Mouse (Mus musculus) heart, embryonic 15.5 days (tissue): ENCODE results near the gene Epha1. TPM values are rescaled to one million over a fixed set of nuclear protein-coding genes. Genes with fewer than 3 reads are reported as not detected.
A peak's percentile ranks its signal among the peaks of the same experiment; 100 is the strongest.

Experiments
- ATAC-seq: fragments of 200-750 bp; cut with Nextera tagmentation; replicated peaks from 2 replicates; pipeline ENCODE4 v1.8.0; 2017; ENCODE audit warnings: low read depth, moderate TSS enrichment; ENCODE audit not compliant: insufficient number of reproducible peaks, insufficient read depth, low FRiP score
- H3K27ac ChIP-seq: fragments of 300-500 bp; sonication (generic); 2 replicates; pipeline ENCODE4 v1.5.1; 2015; ENCODE audit warnings: mild to moderate bottlenecking, inconsistent platforms
- H3K27me3 ChIP-seq: fragments of 300-500 bp; sonication (generic); 2 replicates; pipeline ENCODE4 v1.6.1; 2015; ENCODE audit warnings: inconsistent platforms
- H3K36me3 ChIP-seq: fragments of 300-500 bp; sonication (generic); 2 replicates; pipeline ENCODE4 v1.6.1; 2015; ENCODE audit warnings: mild to moderate bottlenecking, inconsistent platforms
- H3K4me1 ChIP-seq: fragments of 300-500 bp; sonication (generic); replicated peaks from 2 replicates; pipeline ENCODE4 v1.6.1; 2015; ENCODE audit warnings: inconsistent platforms
- H3K4me2 ChIP-seq: fragments of 300-500 bp; sonication (generic); 2 replicates; pipeline ENCODE4 v1.6.1; 2015; ENCODE audit warnings: inconsistent platforms, mild to moderate bottlenecking, moderate library complexity
- H3K4me3 ChIP-seq: fragments of 300-500 bp; sonication (generic); 2 replicates; pipeline ENCODE4 v1.5.1; 2015; ENCODE audit warnings: mild to moderate bottlenecking, inconsistent platforms
- H3K9ac ChIP-seq: fragments of 300-500 bp; sonication (generic); 2 replicates; pipeline ENCODE4 v1.6.1; 2015; ENCODE audit warnings: mild to moderate bottlenecking, inconsistent platforms
- H3K9me3 ChIP-seq: fragments of 300-500 bp; sonication (generic); replicated peaks from 2 replicates; pipeline ENCODE4 v1.6.1; 2016; ENCODE audit warnings: inconsistent platforms
- WGBS: fragments of 180-500 bp; shearing (Covaris S2); methylation state at CpG from one replicate; pipeline ENCODE4 v1.1.7; 2015; ENCODE audit warnings: mixed read lengths; 5-methylcytosine and 5-hydroxymethylcytosine counted together
- polyA plus RNA-seq: library from polyadenylated mRNA; unstranded; fragments of >200 nt; fragmentation: Nextera tagmentation; extraction: Ambion mirVana; gene quantifications from 2 replicates; pipeline ENCODE4 v1.2.1, GENCODE M21; 2015

Epha1 gene
- polyA plus RNA-seq, 1 experiment from 2014 or later, result 2.2 TPM

DNA sequence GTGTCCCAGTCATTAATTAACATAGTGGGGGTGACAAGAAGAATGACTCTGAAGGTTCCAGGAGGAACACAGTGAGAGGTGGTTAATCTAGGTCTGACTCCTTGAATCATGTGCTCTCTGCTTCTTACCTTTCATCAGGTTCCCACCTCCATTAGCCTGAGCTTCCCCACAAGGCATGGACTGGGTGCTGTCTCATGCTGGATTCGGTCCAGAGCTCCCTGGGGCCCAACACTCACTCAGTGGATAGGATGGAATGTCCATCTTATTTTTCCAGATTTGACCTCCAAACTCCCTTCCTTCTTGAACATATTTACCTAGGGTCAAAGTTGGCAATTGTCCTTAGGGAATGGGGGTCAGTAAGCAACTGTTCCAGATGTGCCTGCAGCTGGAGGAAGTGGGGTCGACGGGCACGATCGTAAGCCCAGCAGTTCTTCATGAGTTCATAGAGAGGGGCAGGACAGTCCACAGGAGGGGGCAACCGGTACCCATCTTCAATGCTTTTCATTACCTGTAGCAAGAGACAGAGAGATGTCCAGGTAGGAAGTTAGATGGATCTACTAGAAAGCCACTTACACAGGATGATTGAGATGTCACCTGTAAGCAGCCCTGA is 12.7 kb downstream of the Epha1 start:
- Histone ChIP-seq H3K4me1 (peaks cover 72% of the 10 kb centered on the region), H3K4me2 (no peak overlapping the region), H3K9me3 (no peaks in the 10 kb centered on the region), H3K9ac (no peak overlapping the region), H3K27me3 (no peaks in the 10 kb centered on the region), H3K27ac (peak overlapping the region; percentile 79), H3K4me3 (no peak overlapping the region), H3K36me3 (peaks cover 56% of the 10 kb centered on the region)
- 87% methylated on average over 6 of the region's 6 CpGs for WGBS
- no peak for ATAC-seq

DNA sequence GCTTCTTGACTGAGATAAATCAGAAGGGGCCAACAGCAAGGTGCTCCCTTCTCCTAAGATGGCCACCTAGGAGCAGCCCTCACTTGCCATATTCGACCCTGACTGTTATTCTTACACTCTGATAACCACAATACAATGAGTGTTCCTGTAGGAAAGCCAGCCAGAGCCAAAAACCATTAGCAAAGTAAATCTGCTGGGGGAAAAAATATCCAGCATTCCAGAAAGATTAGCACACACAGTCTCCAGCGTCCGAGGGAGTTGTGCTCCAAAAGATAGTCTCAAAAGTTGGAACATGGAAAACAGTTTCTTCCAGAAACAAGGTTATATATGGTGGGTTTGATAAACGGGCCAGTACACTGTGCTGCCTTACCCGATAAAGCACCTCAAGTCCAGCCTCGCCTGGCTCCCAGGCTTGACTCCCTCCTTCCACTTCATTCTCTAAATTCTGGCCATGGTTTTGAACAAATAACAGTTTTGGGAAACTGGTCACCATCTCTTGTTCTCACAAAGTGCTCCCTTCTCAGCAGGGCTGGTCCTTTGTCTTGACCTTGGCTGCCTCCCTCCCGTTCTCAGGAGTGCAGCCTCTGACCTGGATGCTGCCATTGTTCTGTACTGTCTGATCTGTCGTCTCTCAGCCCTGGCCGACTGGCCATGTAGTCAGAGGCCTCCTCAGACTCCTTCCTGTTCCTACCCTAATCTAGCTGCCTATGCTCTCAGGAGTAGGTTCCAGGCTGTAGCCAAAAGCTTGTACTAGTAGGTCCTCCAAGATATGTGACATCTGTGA is 13.5 kb downstream of the Epha1 start:
- Histone ChIP-seq H3K27me3 (no peaks in the 10 kb centered on the region), H3K4me1 (peaks cover 80% of the 10 kb centered on the region), H3K4me2 (no peak overlapping the region), H3K9me3 (no peaks in the 10 kb centered on the region), H3K27ac (peak overlapping the region; percentile 79), H3K9ac (no peak overlapping the region), H3K36me3 (peaks cover 64% of the 10 kb centered on the region), H3K4me3 (no peak overlapping the region)
- peak; percentile 23 for ATAC-seq
- 36% methylated on average over 9 of the region's 9 CpGs for WGBS

DNA sequence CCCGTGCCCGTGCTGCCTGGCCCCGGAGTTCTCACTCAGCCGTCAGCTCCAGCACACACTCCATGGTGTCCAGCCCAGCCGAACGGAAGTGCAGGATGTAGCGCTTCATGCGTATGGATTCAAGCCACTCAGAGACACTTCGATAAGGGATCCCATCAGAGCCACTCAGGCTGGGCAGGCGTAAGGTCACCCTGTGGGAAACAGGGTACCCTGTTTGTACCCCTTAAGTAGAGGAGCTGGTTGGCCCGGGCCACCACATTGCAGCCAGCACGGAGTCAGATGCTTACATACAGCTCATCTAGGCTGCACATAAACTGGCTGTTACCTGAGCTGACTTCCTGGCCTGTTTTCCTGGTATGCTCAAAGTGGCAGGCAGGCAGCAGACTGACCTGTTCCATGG is 14.2 kb downstream of the Epha1 start:
- Histone ChIP-seq H3K9me3 (no peaks in the 10 kb centered on the region), H3K27me3 (no peaks in the 10 kb centered on the region), H3K9ac (no peak overlapping the region), H3K27ac (peak overlapping the region; percentile 79), H3K36me3 (peaks cover 65% of the 10 kb centered on the region), H3K4me1 (peaks cover 86% of the 10 kb centered on the region), H3K4me2 (no peak overlapping the region), H3K4me3 (no peak overlapping the region)
- WGBS, result 65% methylated on average over 12 of the region's 12 CpGs
- ATAC-seq, result 0 out of 2 replicates have a peak, but pooled peaks have one; percentile 6

- Histone ChIP-seq H3K27me3 (no peaks in the 10 kb centered on the region), H3K27ac (peak overlapping the region; percentile 43), H3K36me3 (peaks cover 71% of the 10 kb centered on the region), H3K9ac (no peak overlapping the region), H3K4me3 (no peak overlapping the region), H3K9me3 (no peaks in the 10 kb centered on the region), H3K4me1 (peaks cover 91% of the 10 kb centered on the region), H3K4me2 (no peak overlapping the region)
- WGBS, result 48% methylated on average over 6 of the region's 6 CpGs
- no peak for ATAC-seq
Observed at GRCm38 (mm10) chr6:42357901-42358300, 15.2 kb downstream of the Epha1 start.

- Histone ChIP-seq H3K36me3 (peaks cover 76% of the 10 kb centered on the region), H3K4me1 (peaks cover 91% of the 10 kb centered on the region), H3K27ac (peak overlapping the region; percentile 43; the same call in 1 of the 2 replicates), H3K9ac (no peak overlapping the region), H3K4me2 (no peak overlapping the region), H3K27me3 (no peaks in the 10 kb centered on the region), H3K4me3 (no peak overlapping the region), H3K9me3 (no peaks in the 10 kb centered on the region)
- WGBS, result 89% methylated on average over 5 of the region's 5 CpGs
- no peak for ATAC-seq
Observed at GRCm38 (mm10) chr6:42356913-42357312, 16.2 kb downstream of the Epha1 start.

GRCm38 (mm10) chr6:42355794-42356600 is 17.1 kb downstream of the Epha1 start:
- WGBS, result 90% methylated on average over 13 of the region's 13 CpGs
- Histone ChIP-seq H3K27ac (no peak overlapping the region; the same call in none of the 2 replicates), H3K4me3 (no peak overlapping the region), H3K4me1 (peaks cover 95% of the 10 kb centered on the region), H3K4me2 (no peak overlapping the region), H3K36me3 (peaks cover 73% of the 10 kb centered on the region), H3K9me3 (no peaks in the 10 kb centered on the region), H3K9ac (no peak overlapping the region), H3K27me3 (no peaks in the 10 kb centered on the region)
- no peak for ATAC-seq

- H3K4me2 ChIP-seq, result peak overlapping the region; percentile 66
- no peaks in the 10 kb centered on the region for H3K9me3 ChIP-seq
- ATAC-seq, result no peak
- H3K27me3 ChIP-seq, result no peaks in the 10 kb centered on the region
- H3K4me1 ChIP-seq, result peaks cover 93% of the 10 kb centered on the region
- H3K4me3 ChIP-seq, result no peak overlapping the region
- H3K9ac ChIP-seq, result peak overlapping the region; percentile 16; the same call in 1 of the 2 replicates
- peaks cover 66% of the 10 kb centered on the region for H3K36me3 ChIP-seq
- 96% methylated on average over 6 of the region's 6 CpGs for WGBS
- peak overlapping the region; percentile 97; the same call in 1 of the 2 replicates for H3K27ac ChIP-seq
Observed at GRCm38 (mm10) chr6:42355366-42355765, 17.7 kb downstream of the Epha1 start.

DNA sequence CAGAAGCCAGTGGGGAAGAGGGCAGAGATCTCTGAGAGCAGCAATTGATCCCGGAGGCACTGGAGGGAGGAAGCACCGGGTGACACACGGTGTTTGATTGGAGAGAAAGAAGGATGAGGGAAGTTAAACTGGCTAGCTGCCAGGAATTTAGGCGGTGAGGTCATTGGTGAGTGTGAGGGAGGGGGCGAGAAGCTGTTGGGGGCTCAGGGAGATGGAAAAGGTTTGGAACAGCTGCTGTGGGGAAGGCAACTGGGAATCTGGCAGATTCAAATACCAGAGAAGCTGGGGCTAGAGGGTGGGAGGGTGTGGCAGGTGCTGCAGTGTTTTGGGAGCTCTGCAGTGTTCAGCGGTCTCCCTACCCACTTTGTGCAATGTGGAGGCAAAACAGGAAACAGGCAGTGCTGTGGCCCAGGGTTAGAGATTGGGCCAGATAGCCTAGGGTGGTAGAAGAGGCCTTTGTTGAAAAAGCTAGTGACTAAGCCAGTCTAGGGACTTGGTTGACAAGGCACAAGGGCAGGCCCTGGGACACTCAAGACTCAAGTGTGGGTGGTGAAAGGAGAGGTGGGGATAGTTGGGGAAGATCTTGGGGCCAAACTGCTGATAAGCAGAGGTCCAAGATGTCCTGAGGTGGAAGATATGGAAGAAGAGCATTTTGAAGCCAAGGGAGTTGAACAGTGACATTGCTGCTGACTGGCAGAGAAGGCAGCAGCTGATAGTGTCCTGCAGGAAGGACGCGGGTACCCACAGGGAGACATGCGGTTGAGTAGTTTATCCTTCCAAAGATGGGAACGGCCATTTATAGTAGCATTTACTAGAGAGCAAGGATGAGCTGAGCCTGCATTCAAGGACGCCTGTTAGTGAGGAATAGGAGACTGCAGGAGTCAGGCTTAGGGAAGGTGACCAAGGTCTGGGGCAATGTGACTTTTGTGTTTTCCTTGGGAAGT is 18.7 kb downstream of the Epha1 start:
- Histone ChIP-seq H3K9ac (peak overlapping the region; percentile 29), H3K4me3 (peak overlapping the region; percentile 81), H3K27ac (peak overlapping the region; percentile 97), H3K4me2 (peak overlapping the region; percentile 66), H3K4me1 (peaks cover 84% of the 10 kb centered on the region), H3K36me3 (peaks cover 60% of the 10 kb centered on the region), H3K27me3 (no peaks in the 10 kb centered on the region), H3K9me3 (no peaks in the 10 kb centered on the region)
- ATAC-seq, result no peak
- WGBS, result 16% methylated on average over 11 of the region's 11 CpGs

- Histone ChIP-seq H3K4me2 (peak overlapping the region; percentile 66), H3K4me1 (peaks cover 76% of the 10 kb centered on the region), H3K9ac (peak overlapping the region; percentile 23; the same call in 1 of the 2 replicates), H3K4me3 (peak overlapping the region; percentile 81), H3K27me3 (no peaks in the 10 kb centered on the region), H3K36me3 (peaks cover 49% of the 10 kb centered on the region), H3K27ac (peak overlapping the region; percentile 97), H3K9me3 (no peaks in the 10 kb centered on the region)
- 29% methylated on average over 8 of the region's 8 CpGs for WGBS
- no peak for ATAC-seq
Observed at GRCm38 (mm10) chr6:42353180-42353579, 19.9 kb downstream of the Epha1 start.

DNA sequence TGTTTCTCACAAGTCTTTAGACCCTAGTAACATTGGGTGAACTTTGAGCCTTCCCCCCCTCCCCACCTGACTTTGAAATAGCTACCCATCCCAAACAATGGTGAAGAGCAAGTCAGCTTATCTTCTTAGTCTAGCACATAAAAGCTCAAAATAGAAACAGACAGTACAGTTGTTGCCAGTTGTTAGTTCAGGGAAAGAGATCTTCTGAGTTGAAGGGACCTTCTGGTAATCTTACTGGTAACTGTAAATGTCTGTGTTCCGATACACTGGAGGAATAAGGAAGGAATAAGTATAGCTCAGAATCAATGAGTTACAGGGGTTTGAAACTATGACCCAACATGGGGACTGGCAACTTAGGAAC is 20.6 kb downstream of the Epha1 start:
- H3K27ac ChIP-seq, result peak overlapping the region; percentile 97
- peak overlapping the region; percentile 88; the same call in 1 of the 2 replicates for H3K9ac ChIP-seq
- no peak for ATAC-seq
- H3K9me3 ChIP-seq, result no peaks in the 10 kb centered on the region
- peak overlapping the region; percentile 66 for H3K4me2 ChIP-seq
- WGBS, result 56% methylated on average over 1 of the region's 1 CpGs
- H3K36me3 ChIP-seq, result peaks cover 41% of the 10 kb centered on the region
- H3K4me3 ChIP-seq, result peak overlapping the region; percentile 81
- H3K27me3 ChIP-seq, result no peaks in the 10 kb centered on the region
- H3K4me1 ChIP-seq, result peaks cover 69% of the 10 kb centered on the region
